Mouse (Mus musculus): ENCODE results near the gene Klhl2.

Klhl2 gene

GRCm38 (mm10) chr8:64829921-64830320 is 19.9 kb downstream of the Klhl2 start:
- no peak for DNase-seq

DNA sequence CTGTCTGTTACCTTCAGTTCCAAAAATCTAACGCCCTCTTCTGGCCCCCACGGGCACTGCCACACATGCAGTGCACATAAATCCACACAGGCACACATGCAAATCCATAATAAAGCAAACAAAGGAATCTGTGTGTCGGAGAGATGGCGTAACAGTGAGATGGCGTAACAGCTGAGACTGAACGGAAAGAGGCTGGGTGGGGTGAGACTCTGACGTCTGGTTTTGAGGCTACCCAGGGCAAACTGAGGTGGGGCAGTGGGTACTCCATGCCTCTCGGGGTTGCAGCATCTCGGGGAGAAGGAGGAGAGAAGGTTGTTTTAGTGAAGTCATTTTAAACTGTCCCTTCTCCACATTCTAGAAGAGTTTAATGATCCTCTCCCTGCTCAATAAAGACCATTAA is 20.4 kb downstream of the Klhl2 start:
- no peak for DNase-seq

DNA sequence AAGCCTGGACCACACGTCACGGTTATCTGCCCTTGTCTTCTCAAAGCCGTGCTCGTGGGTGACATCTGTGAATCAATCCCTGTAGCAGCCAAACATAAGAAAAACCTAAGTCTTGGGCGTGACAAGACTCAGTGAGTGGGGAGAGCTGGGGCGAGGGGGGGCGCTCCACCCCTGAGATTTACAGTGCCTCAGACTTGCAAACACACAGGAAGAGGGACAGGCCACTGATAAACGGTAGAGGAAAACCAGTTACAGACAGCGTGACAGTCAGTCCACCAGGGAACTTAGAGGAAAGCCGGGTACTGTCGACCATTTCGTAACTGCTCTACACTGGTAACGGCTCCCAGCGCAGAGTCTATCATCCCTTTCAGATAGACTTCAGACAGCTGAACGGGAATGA is 21.4 kb downstream of the Klhl2 start:
- DNase-seq: no peak

DNA sequence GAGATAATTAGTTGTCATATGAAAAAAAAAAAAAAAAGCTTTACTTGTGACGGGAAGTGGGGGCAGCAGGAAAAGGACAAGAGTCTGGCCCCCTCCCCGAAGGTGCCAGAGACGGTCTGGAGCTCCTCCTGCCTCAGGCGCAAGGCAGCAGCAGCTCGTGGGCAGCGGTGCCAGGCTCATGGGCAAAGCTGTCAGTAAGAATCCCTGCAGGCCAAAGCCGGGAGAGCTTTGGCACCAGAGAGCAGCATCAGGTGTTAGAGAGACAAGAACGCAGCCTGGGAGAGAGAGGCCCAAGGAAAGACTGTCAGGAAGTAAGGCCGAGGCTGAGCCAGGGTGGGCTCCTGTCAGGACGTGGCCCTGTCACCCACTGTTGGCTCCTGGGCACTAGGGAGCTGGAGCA is 22.5 kb downstream of the Klhl2 start:
- no peak for DNase-seq

- no peak for DNase-seq
Measured at GRCm38 (mm10) chr8:64826461-64826860, 23.4 kb downstream of the Klhl2 start.

- no peak for DNase-seq
Measured at GRCm38 (mm10) chr8:64823905-64824304, 25.9 kb downstream of the Klhl2 start.

DNA sequence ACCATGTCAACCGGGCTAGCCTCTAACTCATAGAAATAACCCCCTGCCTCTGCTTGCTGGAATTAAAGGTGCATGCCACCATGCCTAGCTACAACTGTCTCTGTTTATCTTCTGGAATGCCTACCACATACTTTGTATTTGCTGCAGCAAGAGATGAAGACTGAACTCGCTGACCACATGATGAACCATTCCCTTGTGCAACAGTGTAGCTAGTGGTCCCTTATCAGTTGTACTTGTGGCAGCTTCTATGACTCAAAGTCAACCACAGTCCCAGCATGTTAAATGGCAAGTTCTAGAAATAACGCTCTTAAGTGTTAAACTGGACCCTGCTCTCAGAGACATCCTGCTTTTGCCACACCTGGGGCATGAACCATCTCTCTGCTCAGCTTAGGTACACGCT is 28.9 kb downstream of the Klhl2 start:
- no peak for DNase-seq

DNA sequence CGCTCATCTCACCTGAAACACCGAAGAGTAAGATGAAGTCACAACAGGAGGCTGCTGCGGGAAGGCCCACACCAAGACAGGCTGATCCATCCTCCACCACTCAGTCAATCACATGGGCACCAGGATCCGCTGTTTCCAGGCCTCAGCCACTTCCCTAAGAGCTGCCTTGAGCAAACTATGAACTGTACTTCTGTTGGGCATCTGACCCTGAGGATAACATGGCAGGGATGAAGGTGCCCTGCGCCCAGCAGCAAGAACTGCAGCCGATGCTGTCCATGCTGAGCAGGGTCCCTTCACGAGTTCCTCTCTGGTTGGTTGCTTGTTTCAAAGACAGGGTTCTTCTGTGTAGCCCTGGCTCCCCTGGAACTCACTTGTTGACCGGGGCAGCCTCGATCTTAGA is 38.0 kb downstream of the Klhl2 start:
- DNase-seq: no peak

GRCm38 (mm10) chr8:64811083-64811482 is 38.7 kb downstream of the Klhl2 start:
- no peak for DNase-seq

GRCm38 (mm10) chr8:64806558-64806957 is 43.3 kb downstream of the Klhl2 start:
- no peak for DNase-seq

DNA sequence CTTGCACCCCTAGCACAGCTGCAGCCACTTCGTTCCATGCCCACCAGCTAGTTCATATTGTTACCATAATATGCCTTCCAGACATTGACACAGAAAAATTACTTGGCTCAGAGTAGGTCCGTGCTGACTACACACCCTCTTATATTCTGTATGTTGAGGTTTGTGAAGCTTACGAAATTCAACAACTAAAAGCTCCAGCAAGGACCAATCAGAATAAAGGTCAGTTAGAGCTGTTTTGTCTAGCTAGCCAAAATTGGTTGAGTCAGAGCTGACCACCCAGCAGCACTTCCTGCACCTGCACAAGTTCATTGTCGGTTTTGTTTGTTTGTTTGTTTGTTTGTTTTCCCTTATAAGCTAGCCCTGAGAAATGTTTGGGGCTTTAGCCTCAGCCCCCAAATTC is 44.8 kb downstream of the Klhl2 start:
- no peak for DNase-seq

- DNase-seq: no peak
Measured at GRCm38 (mm10) chr8:64799306-64799705, 50.5 kb downstream of the Klhl2 start.

GRCm38 (mm10) chr8:64798503-64798902 is 51.3 kb downstream of the Klhl2 start:
- DNase-seq: no peak

DNA sequence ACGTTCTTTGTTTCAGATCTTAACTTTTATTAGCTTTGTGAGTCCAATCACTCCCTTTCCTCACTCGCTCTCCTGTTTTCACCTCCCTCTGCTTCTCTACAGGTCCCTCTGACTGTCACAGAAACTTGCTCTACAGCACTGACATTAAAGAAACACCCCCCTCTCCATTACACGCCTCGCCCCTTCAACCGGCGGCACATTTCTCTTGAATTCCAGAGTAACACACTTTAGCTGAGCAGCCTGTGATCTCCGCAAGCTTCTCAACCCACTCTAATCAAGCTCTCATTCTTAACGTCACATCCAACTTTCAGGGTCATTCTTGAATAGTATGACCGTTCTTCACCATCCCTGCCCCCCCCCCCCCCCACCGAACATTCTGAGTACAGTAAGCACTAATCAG is 52.1 kb downstream of the Klhl2 start:
- DNase-seq: no peak

- no peak for DNase-seq
Measured at GRCm38 (mm10) chr8:64791250-64791881, 58.5 kb downstream of the Klhl2 start.

DNA sequence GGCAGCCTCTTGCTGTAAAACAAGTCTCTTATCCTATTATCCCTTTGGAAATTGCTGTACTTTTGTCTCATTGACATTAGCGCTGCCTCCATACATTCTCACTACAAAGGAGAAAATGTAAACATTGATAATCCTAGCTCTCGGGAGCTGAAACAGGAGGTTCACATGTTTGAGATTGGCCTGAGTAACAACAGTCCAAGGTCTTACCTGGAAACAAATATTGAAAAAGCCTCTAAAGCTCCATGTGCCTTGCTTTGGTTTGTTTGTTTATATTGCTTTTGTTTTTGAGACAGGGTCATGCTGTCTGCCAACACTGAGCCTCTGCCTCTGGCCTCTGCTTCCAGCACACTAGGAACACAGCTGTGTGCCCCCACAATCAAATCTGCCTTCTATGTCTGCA is 59.4 kb downstream of the Klhl2 start:
- DNase-seq: no peak

- peak; percentile 50 for DNase-seq
Measured at GRCm38 (mm10) chr8:64788715-64789114, 61.1 kb downstream of the Klhl2 start.

GRCm38 (mm10) chr8:64786801-64787200 is 63.0 kb downstream of the Klhl2 start:
- DNase-seq: no peak

DNA sequence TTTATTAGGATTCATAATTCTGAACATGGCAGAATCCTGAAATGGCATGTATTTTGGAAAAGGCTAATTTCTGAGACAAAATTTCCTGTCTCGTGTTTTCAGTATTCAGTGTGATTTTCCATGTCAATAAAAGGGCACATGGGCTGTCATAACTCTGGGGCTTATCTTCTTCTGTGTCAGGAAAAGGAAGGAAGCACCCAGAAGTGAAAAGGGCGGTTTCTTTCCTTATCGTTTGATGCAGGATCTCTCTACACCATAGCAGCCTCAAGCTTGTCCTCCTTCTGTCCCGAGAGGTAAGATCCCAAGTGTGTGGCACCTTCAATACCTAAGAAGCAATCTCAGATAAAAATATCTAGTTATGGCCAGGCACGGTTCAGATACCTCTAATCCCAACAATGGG is 65.6 kb downstream of the Klhl2 start:
- no peak for DNase-seq

DNA sequence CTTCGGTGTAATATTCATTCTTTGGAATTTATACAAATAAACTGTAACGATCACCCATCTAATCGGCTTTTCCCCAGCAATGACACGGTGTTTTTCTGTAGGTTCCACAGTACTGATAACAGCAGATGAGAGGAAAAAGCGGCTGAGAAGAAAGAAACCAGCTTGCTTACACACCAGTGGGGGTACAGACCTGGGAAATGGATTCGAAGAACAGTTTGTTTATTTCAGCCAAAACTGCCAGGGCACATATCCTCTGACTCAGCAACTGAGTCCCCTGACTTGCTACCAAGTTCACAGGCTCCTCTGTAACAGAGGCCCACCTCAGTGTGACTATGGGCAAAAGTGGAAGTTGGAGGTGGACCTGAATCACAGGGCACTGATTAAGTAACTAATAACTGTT is 67.9 kb downstream of the Klhl2 start:
- no peak for DNase-seq

GRCm38 (mm10) chr8:64777925-64778324 is 71.9 kb downstream of the Klhl2 start:
- DNase-seq: no peak

GRCm38 (mm10) chr8:64774136-64774535 is 75.7 kb downstream of the Klhl2 start:
- no peak for DNase-seq

DNA sequence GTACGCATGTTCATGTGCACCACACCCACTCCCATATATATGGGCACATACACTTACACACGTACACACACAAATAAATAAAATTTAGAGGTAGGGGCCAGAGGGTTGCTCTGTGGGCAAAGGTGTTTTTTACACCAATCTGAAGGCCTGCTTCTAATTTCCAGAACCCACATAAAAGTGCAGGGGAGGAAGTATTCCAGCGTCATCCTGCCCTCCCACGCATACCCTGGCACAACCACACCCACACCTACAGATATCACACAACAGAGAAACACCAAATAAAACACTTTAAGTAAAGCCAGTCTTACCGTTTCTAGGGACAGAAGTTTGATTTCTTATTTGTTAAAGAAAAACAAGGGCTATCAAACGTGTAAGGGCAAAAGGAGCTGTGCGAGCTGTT is 79.0 kb downstream of the Klhl2 start:
- DNase-seq: no peak

- DNase-seq: no peak
Measured at GRCm38 (mm10) chr8:64769586-64769985, 80.2 kb downstream of the Klhl2 start.

GRCm38 (mm10) chr8:64768645-64769044 is 81.2 kb downstream of the Klhl2 start:
- no peak for DNase-seq

DNA sequence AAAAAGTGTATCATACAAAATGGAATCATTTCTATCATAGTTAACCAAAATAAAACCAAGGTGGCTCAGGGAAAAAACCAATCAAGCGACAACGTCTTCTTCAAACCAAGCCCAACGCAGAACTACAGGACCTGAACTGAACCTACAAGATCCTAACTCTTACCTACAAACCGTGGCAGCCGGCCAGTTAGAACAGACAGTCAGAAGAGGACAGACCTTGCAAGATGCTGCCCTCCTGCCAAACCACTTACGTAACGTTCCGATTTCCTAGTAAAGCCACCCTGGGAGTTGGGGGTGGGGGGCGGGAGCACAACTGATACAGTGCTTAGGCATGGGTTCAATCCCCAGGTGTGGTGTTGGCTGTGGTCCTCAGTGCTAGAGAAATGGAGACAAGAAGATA is 82.8 kb downstream of the Klhl2 start:
- no peak for DNase-seq
